Mouse (Mus musculus): ENCODE data around the gene Adcy4.

GRCm38 (mm10) chr14:55737086-55737687, 46.7 kb downstream of the Adcy4 start:
- no peak for TF ChIP-seq EP300 (IDR thresholded peaks at IDR 0.05)
- TF ChIP-seq CTCF (IDR thresholded peaks at IDR 0.05), result no peak

Measured in lung, postnatal 0 days (tissue).